Mouse (Mus musculus) heart, embryonic 12.5 days (tissue): ENCODE results near the gene Gm20388. TPM values are rescaled to one million over a fixed set of nuclear protein-coding genes. Genes with fewer than 3 reads are reported as not detected.
A peak's percentile ranks its signal among the peaks of the same experiment; 100 is the strongest.

Experiments
- ATAC-seq: fragments of 200-750 bp; cut with Nextera tagmentation; 2 replicates; pipeline ENCODE4 v1.8.0; 2017; ENCODE audit warnings: moderate TSS enrichment, moderate library complexity; ENCODE audit not compliant: insufficient number of reproducible peaks, low FRiP score
- H3K27ac ChIP-seq: fragments of 300-500 bp; sonication (generic); 2 replicates; pipeline ENCODE4 v1.5.1; 2016; ENCODE audit warnings: mild to moderate bottlenecking, moderate library complexity; ENCODE audit not compliant: poor library complexity, severe bottlenecking
- H3K27me3 ChIP-seq: fragments of 300-500 bp; sonication (generic); replicated peaks from 2 replicates; pipeline ENCODE4 v1.6.1; 2016; ENCODE audit warnings: mild to moderate bottlenecking, moderate library complexity
- H3K36me3 ChIP-seq: fragments of 300-500 bp; sonication (generic); 2 replicates; pipeline ENCODE4 v1.6.1; 2016; ENCODE audit warnings: mild to moderate bottlenecking, moderate library complexity
- H3K4me1 ChIP-seq: fragments of 300-500 bp; sonication (generic); replicated peaks from 2 replicates; pipeline ENCODE4 v1.6.1; 2016; ENCODE audit warnings: mild to moderate bottlenecking
- H3K4me2 ChIP-seq: fragments of 300-500 bp; sonication (generic); 2 replicates; pipeline ENCODE4 v1.6.1; 2016; ENCODE audit warnings: mild to moderate bottlenecking, moderate library complexity
- H3K4me3 ChIP-seq: fragments of 300-500 bp; sonication (generic); 2 replicates; pipeline ENCODE4 v1.5.1; 2016; ENCODE audit warnings: mild to moderate bottlenecking
- H3K9ac ChIP-seq: fragments of 300-500 bp; sonication (generic); 2 replicates; pipeline ENCODE4 v1.6.1; 2016; ENCODE audit warnings: mild to moderate bottlenecking, moderate library complexity
- H3K9me3 ChIP-seq: fragments of 300-500 bp; sonication (generic); replicated peaks from 2 replicates; pipeline ENCODE4 v1.6.1; 2016; ENCODE audit warnings: mild to moderate bottlenecking, moderate library complexity
- WGBS: fragments of 180-500 bp; shearing (Covaris S2); methylation state at CpG from one replicate; pipeline ENCODE4 v1.1.7; 2016; 5-methylcytosine and 5-hydroxymethylcytosine counted together
- polyA plus RNA-seq: library from polyadenylated mRNA; unstranded; fragments of >200 nt; fragmentation: Nextera tagmentation; extraction: Ambion mirVana; gene quantifications from 2 replicates; pipeline ENCODE4 v1.2.1, GENCODE M21; 2016

Gm20388 gene
- polyA plus RNA-seq, 1 experiment from 2014 or later = not detected

- no peak for ATAC-seq
- H3K36me3 ChIP-seq = no peaks in the 10 kb centered on the region
- H3K4me3 ChIP-seq = no peak overlapping the region
- peaks cover 3% of the 10 kb centered on the region for H3K4me1 ChIP-seq
- WGBS = 69% methylated on average over 9 of the region's 9 CpGs
- H3K27me3 ChIP-seq = peaks cover 25% of the 10 kb centered on the region; the same call in 1 of the 2 replicates
- no peak overlapping the region for H3K27ac ChIP-seq
- H3K9ac ChIP-seq = no peak overlapping the region
- H3K9me3 ChIP-seq = no peaks in the 10 kb centered on the region
- no peak overlapping the region for H3K4me2 ChIP-seq
Observed at GRCm38 (mm10) chr8:122355642-122356606, 2445.3 kb downstream of the Gm20388 start.

GRCm38 (mm10) chr8:122357202-122357601, 2446.6 kb downstream of the Gm20388 start:
- Histone ChIP-seq H3K4me2 (no peak overlapping the region), H3K4me3 (no peak overlapping the region), H3K4me1 (no peaks in the 10 kb centered on the region), H3K9me3 (no peaks in the 10 kb centered on the region), H3K9ac (no peak overlapping the region), H3K27me3 (peaks cover 31% of the 10 kb centered on the region), H3K27ac (no peak overlapping the region), H3K36me3 (no peaks in the 10 kb centered on the region)
- WGBS = 56% methylated on average over 11 of the region's 11 CpGs
- no peak for ATAC-seq

GRCm38 (mm10) chr8:122357641-122358040, 2447.0 kb downstream of the Gm20388 start:
- Histone ChIP-seq H3K27me3 (peaks cover 31% of the 10 kb centered on the region), H3K9me3 (no peaks in the 10 kb centered on the region), H3K9ac (no peak overlapping the region), H3K4me2 (no peak overlapping the region), H3K4me1 (no peaks in the 10 kb centered on the region; the same call in 1 of the 2 replicates), H3K36me3 (no peaks in the 10 kb centered on the region), H3K4me3 (no peak overlapping the region), H3K27ac (no peak overlapping the region)
- WGBS = 63% methylated on average over 5 of the region's 5 CpGs
- ATAC-seq = no peak

GRCm38 (mm10) chr8:122359111-122359775, 2448.6 kb downstream of the Gm20388 start:
- Histone ChIP-seq H3K27me3 (peaks cover 31% of the 10 kb centered on the region), H3K27ac (no peak overlapping the region), H3K9ac (no peak overlapping the region), H3K4me3 (no peak overlapping the region), H3K4me2 (no peak overlapping the region), H3K4me1 (no peaks in the 10 kb centered on the region; the same call in 1 of the 2 replicates), H3K36me3 (no peaks in the 10 kb centered on the region), H3K9me3 (no peaks in the 10 kb centered on the region)
- no peak for ATAC-seq
- WGBS = 77% methylated on average over 15 of the region's 15 CpGs

GRCm38 (mm10) chr8:122360696-122361416, 2450.2 kb downstream of the Gm20388 start, which contains the start of gene Trhr2:
Gene Trhr2, minus strand, starts transcription at chr8:122360746.
- no peak for ATAC-seq
- H3K36me3 ChIP-seq = no peaks in the 10 kb centered on the region
- H3K4me2 ChIP-seq = no peak within 1 kb of the TSS
- WGBS = 68% methylated on average over 7 of the region's 7 CpGs
- H3K4me1 ChIP-seq = no peaks in the 10 kb centered on the region; the same call in 1 of the 2 replicates
- no peak within 1 kb of the TSS for H3K9ac ChIP-seq
- H3K4me3 ChIP-seq = no peak within 1 kb of the TSS
- H3K27me3 ChIP-seq = peaks cover 31% of the 10 kb centered on the region
- no peaks in the 10 kb centered on the region for H3K9me3 ChIP-seq
- no peak within 1 kb of the TSS for H3K27ac ChIP-seq

- 51% methylated on average over 5 of the region's 5 CpGs for WGBS
- no peak overlapping the region for H3K4me2 ChIP-seq
- no peak for ATAC-seq
Observed at GRCm38 (mm10) chr8:122362271-122362670, 2451.6 kb downstream of the Gm20388 start.

GRCm38 (mm10) chr8:122362967-122363366, 2452.3 kb downstream of the Gm20388 start:
- WGBS = 36% methylated on average over 8 of the region's 8 CpGs
- H3K36me3 ChIP-seq = no peaks in the 10 kb centered on the region
- H3K9ac ChIP-seq = no peak overlapping the region

More at GRCm38 (mm10) chr8:122362271-122362670, 2451.6 kb downstream of the Gm20388 start:
- Histone ChIP-seq H3K4me3 (no peak overlapping the region), H3K27ac (no peak overlapping the region), H3K36me3 (no peaks in the 10 kb centered on the region), H3K9ac (no peak overlapping the region), H3K4me1 (no peaks in the 10 kb centered on the region; the same call in 1 of the 2 replicates), H3K9me3 (no peaks in the 10 kb centered on the region), H3K27me3 (peaks cover 19% of the 10 kb centered on the region)

GRCm38 (mm10) chr8:122368494-122368893, 2457.9 kb downstream of the Gm20388 start:
- H3K9ac ChIP-seq = no peak overlapping the region; the same call in 1 of the 2 replicates
- no peak for ATAC-seq

More at GRCm38 (mm10) chr8:122362967-122363366, 2452.3 kb downstream of the Gm20388 start:
- Histone ChIP-seq H3K4me3 (no peak overlapping the region), H3K27me3 (peaks cover 15% of the 10 kb centered on the region), H3K27ac (no peak overlapping the region), H3K9me3 (no peaks in the 10 kb centered on the region), H3K4me1 (peaks cover 2% of the 10 kb centered on the region; the same call in 1 of the 2 replicates), H3K4me2 (no peak overlapping the region)
- ATAC-seq = no peak

GRCm38 (mm10) chr8:122369665-122370064, 2459.0 kb downstream of the Gm20388 start:
- H3K36me3 ChIP-seq = no peaks in the 10 kb centered on the region
- no peak overlapping the region for H3K9ac ChIP-seq
- WGBS = 15% methylated on average over 9 of the region's 9 CpGs
- H3K27me3 ChIP-seq = no peaks in the 10 kb centered on the region
- H3K4me3 ChIP-seq = no peak overlapping the region
- peak; percentile 52; the same call in 1 of the 2 replicates for ATAC-seq
- no peaks in the 10 kb centered on the region for H3K9me3 ChIP-seq
- no peak overlapping the region for H3K27ac ChIP-seq
- peaks cover 31% of the 10 kb centered on the region for H3K4me1 ChIP-seq
- 0 out of 2 replicates have a peak overlapping the region, but pooled peaks have one; percentile 9 for H3K4me2 ChIP-seq

More at GRCm38 (mm10) chr8:122368494-122368893, 2457.9 kb downstream of the Gm20388 start:
- H3K4me3 ChIP-seq = no peak overlapping the region
- peaks cover 31% of the 10 kb centered on the region for H3K4me1 ChIP-seq
- no peak overlapping the region for H3K4me2 ChIP-seq
- H3K27ac ChIP-seq = no peak overlapping the region; the same call in 1 of the 2 replicates
- H3K27me3 ChIP-seq = no peaks in the 10 kb centered on the region
- 44% methylated on average over 10 of the region's 10 CpGs for WGBS
- H3K9me3 ChIP-seq = no peaks in the 10 kb centered on the region
- no peaks in the 10 kb centered on the region for H3K36me3 ChIP-seq

GRCm38 (mm10) chr8:122371706-122372105, 2461.1 kb downstream of the Gm20388 start:
- Histone ChIP-seq H3K9me3 (no peaks in the 10 kb centered on the region), H3K4me3 (no peak overlapping the region), H3K27ac (no peak overlapping the region), H3K4me1 (peaks cover 36% of the 10 kb centered on the region), H3K36me3 (no peaks in the 10 kb centered on the region), H3K27me3 (no peaks in the 10 kb centered on the region), H3K4me2 (no peak overlapping the region), H3K9ac (no peak overlapping the region)
- ATAC-seq = no peak
- WGBS = 60% methylated on average over 6 of the region's 6 CpGs
